Mouse (Mus musculus): ENCODE measurements around the gene Nr1d1.

Gene Nr1d1

DNA sequence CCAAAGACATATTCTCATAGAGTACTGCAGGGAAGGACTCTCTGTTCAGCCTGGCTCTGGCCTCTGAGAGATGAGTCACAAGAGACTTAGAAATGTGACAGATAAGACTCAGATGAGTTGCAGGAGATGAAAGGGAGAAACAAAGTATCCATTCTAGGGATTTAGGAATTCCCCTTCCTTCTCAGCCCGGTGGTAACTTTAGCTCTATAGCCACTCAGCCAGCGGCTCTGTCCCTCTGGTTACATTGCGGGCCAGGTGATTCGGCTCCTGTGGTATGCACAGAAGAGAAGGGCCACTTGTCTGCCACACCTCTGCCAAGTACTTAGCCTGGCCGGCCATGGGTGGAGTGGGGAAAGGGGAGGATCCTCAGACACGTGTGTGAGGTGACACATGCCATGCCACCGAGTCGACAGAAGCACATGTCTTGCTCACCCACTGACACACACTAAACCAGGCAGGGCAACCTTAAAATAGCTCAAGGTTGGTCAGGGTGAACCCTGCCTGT is 2.4 kb downstream of the Nr1d1 start:
- in situ Hi-C loops (cut with MboI; ENCODE audit: unreplicated experiment in 2 of 2): no loop called here

DNA sequence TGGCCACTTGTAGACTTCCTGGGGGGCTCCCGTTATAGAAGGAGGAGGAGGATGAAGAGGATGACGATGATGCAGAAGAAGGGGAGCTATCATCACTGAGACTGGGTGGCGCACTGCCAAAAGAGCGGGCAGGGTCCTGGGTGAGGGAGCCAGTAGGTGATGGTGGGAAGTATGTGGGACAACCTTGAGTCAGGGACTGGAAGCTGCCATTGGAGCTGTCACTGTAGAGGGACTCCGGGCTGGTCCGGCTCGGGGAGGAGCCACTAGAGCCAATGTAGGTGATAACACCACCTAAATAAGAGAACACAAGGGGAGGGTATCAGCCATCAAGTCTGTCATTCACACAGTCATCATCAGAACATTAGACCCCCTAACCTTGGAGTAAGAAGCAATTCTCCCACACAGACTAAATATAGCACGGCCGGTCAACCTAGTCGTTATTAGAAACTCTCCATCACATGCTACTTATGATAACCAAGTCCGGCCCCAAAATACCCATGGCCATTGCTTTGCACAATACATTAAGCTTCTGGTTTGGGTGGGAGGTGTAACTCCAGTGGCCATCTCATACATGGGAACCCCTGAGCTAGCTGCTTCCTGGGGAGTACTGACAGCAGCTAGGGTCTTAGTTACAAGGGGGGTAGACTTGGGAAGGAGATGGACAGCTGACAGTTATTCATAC is 3.1 kb downstream of the Nr1d1 start:
- in situ Hi-C loops (cut with MboI; ENCODE audit: unreplicated experiment in 2 of 2): no loop called here

DNA sequence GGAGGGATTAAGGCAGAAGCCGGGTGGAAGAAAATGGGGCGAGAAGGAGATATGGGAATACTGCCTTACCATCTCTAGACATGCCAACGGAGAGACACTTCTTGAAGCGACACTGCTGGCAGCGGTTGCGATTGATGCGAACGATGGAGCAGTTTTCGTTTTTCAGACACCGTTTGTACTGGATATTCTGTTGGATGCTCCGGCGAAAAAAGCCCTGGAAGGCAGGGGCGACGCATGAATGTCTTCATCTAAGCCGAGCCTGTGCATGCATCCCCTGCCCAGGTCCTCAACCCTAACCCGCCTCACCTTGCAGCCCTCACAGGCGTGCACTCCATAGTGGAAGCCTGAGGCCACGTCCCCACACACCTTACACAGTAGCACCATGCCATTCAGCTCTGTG is 4.0 kb downstream of the Nr1d1 start:
- in situ Hi-C loops (cut with MboI; ENCODE audit: unreplicated experiment in 2 of 2): no loop called here

DNA sequence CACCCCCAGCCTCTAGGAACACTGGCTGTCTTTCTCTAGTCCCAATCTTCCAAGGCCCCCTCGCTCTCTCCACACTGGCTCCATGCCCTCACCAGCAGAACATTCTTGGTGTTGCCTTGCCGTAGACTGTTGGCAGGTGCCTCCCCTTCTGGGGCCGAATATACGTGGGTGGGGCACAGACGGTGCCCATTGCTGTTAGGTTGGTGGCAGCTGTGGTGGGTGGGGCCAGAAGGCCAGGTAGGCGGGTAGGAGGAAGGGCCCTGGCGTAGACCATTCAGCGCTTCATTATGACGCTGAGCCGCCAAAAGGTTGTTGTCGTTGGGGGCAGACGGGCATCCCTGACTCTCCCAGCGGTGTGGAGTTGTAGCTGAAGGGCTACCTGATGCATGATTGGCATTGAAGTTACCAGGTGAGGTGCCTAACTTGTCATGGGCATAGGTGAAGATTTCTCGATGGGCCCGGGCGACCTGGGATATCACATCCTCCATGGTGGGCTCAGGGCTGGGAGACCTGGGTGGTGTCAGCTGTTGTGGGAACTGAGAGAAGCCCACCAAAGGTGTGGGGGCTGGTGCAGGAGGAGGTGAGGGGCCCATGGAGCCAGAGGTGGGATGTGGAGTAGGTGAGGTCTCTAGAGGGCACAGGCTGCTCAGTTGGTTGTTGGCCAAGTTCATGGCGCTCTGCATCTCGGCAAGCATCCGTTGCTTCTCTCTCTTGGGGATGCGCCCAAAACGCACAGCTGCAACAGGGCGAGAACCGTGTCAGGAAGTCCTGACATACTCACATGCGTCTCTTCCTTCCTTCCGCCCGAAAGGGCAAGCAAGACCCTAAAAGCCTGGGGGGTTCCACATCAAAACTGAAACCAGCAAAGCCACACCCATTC is 4.8 kb downstream of the Nr1d1 start:
- in situ Hi-C loops (cut with MboI; ENCODE audit: unreplicated experiment in 2 of 2): no loop called here

DNA sequence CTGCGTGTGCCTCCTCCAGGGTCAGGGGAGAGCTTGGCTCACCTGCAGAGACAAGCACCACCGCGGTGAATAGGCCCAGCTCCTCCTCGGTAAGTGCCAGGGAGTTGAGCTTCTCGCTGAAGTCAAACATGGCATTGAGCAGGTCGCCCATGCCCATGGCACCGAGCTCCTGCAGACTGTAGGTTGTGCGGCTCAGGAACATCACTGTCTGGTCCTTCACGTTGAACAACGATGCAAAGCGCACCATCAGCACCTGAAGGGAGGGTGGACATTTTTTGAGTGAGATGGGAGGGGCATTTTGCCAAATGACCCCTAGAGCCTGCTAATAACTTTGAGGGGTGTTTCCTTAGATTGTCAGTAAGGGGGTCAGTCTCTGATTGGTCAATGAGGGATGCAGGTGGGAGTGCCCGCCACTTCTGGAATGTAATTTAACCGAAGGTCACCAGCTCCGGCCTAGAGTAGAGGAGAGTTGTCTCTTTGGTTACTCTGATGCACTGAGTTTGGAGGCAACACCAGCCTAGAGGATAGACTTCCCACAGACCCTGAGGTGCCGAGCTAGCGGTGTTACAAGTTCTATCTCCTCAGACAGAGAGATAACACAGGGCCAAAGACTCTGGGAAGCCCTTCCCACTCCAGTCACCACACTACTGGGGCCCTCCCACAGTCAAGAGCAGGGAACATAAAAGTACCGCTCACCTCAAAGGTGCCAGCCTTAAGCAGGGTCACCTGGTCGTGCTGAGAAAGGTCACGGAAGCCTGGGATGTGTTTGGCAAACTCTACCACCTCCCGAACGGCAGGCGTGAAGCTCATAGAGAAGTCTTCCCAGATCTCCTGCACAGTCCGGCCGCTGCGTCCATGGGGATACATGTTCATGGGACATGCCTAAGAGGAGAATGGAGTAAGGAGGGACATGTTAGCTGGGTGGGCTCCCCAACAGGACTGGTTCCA is 5.9 kb downstream of the Nr1d1 start:
- in situ Hi-C loops (cut with MboI; ENCODE audit: unreplicated experiment in 2 of 2): no loop called here

DNA sequence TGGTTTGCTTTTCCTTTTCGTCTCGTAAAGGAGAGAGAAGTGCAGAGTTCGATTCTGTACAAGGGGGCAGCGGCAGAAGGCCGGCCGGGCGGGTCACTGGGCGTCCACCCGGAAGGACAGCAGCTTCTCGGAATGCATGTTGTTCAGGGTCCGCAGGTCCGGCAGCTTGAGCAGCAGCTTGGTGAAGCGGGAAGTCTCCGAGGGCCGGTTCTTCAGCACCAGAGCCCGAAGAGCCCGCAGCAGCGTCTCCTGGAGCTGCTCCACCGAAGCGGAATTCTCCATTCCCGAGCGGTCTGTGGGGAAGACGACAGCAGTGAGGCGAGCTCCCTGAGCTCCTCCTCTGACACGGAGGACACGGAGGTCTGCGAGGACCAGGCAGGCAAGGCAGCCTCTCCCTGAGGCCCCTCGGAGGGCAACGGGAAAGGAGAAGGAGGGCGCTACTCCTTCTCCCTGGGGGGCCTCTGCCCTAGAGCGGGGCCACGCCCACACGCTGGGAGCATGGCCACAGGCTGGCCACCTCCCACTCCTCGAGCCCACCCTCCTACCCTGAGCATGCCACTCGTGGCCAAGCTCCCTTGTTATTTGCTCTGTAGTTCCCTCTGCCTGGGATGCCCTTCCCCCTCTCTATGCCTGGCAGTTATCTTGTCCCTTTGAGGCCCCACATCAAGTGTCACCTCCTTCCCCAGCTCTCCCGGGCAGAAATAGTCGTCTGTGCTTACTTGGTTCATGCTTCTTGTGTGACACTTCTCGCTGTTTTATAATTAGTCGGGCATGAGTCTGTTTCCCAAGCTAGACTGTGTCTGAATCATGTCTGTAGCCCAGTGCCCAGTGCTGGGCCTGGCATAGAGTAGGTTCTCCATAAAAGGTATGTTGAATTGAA is 6.8 kb downstream of the Nr1d1 start:
- in situ Hi-C loops (cut with MboI; ENCODE audit: unreplicated experiment in 2 of 2): no loop called here

DNA sequence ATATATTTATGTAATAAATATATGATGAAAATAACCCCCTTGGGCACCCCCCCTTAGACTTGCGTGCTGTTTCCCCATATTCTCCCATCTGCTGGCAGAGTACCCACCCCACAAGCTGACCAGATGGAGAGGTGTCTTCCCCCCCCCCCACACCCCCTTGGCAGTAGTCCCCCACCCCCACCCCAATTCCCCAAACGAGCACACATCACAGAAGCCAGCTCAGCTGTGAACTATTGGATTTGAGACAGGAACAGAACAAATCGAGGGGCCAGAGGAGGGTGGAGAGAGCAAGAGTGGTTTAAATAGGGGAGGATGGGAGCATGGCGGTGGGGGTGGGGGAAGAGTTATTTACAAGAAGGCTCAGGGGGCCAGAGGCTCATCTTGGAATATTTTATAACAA is 7.4 kb downstream of the Nr1d1 start:
- in situ Hi-C loops (cut with MboI; ENCODE audit: unreplicated experiment in 2 of 2): no loop called here

DNA sequence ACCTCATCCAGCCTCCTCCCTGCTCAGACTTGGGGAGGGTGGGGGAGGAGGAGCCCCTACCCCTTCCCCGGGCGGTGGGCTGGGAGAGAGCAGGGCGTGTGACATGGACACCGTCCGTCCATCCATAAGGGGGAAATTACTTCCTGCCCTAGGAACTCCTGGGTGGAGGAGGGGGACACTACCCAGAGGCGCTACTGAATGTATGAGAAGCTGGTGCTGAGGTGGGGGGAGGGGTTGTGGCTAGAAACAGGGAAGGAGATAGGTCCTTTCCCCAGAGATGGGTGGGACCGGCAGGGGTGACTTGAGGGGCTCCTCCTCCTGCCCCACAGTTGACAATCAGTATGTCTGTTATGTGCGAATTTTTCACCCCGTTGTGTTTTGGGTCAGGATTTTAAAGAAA is 7.9 kb downstream of the Nr1d1 start:
- in situ Hi-C loops (cut with MboI; ENCODE audit: unreplicated experiment in 2 of 2): no loop called here

DNA sequence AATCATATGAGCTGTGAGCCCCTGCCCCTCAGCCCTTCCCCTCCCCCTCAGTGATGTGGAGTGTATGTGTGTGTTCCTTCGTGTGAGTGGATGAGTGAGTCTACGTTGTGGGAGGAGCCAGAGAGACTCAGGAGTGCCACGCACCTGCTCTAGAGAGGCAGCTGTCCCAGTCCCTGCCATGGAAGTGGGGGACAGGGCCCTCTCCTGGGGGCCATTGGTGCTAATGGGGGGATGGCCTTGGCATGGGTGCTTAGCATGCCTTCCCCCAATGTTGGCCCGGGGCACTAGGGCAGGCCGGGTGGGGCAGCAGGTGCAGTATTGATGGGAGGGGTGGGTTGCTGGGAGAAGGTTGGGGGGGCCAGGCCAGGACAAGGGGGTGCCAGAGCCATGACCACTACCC is 8.3 kb downstream of the Nr1d1 start:
- in situ Hi-C loops (cut with MboI; ENCODE audit: unreplicated experiment in 2 of 2): no loop called here

DNA sequence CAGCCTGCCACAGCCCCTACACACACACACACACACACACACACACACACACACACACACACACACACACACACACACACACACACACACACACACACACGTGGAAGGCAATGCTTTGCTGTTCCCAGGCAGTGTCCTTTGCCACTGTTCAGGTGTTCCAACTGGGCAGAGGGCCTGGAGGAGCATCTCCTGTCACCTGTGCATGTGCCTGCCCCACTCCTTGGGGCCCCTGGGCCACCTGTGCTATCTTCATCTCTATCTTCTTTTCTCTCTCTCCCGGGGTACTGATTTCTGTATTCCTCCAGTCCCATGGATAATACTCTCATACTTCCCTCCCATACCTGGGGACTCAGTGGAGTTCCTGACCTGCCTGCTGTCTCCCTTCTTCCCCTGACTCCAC is 8.8 kb downstream of the Nr1d1 start:
- in situ Hi-C loops (cut with MboI; ENCODE audit: unreplicated experiment in 2 of 2): no loop called here

DNA sequence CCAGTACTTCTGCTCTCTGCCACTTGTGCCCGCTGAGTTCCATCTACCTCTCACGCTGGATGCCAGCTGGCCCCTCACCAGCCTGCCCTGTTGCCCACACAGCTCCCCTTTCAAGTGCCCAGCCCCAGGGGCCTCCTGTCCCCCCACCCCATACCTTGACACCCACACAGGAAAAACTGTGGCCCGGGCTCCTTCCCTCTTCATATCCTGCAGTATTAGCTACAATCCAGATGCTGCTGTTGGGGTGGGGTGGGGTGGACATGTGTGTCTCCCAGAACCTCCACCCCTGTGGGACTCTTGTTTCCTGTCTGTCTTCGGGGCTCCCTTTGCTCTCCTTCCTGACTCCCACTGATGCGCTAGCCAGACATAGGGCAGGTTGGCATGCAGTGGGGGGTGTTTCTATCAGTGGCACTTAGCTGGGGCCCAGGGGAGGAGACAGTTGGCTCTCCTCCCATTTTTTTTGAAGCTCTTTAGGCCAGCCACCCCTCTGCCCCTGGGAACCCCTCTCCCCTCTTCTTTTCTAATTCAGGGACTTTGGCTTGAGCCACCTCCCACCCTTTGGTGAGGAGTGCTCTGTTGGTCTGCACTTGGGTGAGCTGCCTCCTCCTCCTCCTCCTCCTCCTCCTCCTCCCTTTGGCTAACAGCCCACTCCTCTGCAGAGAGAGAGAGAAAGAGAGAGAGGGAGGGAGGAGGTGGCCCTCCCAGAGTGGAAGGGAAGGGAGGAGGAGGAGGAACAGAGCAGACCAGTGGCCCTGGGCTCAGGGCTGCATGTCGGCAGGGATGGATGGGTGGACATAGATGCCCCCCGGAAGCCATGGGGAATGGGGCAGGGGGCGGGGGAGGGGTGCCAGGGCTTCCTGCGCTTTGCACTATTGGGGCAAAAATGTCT is 9.5 kb downstream of the Nr1d1 start:
- in situ Hi-C loops (cut with MboI; ENCODE audit: unreplicated experiment in 2 of 2): no loop called here

DNA sequence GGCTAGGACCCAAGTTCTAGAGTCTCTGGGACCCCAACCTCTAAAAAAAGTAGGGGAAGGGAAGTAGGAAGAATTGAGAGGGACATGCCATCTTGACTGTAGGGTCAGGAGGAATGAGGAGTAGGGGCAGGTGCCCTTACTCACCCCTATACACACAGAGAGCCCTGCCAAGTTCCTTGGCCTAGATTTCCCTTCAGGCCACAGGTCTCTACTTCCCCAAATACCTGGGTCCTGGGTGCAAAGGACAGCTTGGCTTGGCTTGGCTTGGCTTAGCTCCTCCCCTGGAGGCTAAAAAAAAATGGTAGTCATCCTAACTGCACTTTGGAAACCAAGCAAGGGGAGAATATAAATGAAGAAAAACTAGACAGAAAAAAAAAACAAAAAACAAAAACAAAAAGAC is 10.4 kb downstream of the Nr1d1 start:
- in situ Hi-C loops (cut with MboI; ENCODE audit: unreplicated experiment in 2 of 2): no loop called here

DNA sequence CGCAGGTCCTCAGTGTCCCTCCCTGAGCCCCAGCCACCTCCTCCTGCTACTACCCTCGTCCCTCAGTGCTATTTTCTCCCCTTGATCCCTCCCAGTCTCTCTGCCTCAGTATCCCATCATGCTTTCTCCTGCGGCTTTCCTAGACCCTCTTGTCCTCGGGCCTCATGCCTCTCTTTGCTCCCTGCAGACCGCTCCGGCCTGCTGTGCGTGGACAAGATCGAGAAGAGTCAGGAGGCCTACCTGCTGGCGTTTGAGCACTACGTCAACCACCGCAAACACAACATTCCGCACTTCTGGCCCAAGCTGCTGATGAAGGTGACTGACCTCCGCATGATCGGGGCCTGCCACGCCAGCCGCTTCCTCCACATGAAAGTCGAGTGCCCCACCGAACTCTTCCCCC is 11.0 kb downstream of the Nr1d1 start:
- in situ Hi-C loops (cut with MboI; ENCODE audit: unreplicated experiment in 2 of 2): no loop called here

DNA sequence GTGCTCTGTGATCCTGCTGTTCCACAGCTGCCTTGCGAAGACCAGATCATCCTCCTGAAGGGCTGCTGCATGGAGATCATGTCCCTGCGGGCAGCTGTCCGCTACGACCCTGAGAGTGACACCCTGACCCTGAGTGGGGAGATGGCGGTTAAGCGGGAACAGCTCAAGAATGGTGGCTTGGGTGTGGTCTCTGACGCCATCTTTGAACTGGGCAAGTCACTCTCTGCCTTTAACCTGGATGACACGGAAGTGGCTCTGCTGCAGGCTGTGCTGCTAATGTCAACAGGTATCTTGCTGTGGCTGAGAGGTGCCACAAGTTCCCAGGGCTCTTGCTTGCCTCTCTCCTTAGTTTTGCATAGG is 11.7 kb downstream of the Nr1d1 start:
- in situ Hi-C loops (cut with MboI; ENCODE audit: unreplicated experiment in 2 of 2): no loop called here

DNA sequence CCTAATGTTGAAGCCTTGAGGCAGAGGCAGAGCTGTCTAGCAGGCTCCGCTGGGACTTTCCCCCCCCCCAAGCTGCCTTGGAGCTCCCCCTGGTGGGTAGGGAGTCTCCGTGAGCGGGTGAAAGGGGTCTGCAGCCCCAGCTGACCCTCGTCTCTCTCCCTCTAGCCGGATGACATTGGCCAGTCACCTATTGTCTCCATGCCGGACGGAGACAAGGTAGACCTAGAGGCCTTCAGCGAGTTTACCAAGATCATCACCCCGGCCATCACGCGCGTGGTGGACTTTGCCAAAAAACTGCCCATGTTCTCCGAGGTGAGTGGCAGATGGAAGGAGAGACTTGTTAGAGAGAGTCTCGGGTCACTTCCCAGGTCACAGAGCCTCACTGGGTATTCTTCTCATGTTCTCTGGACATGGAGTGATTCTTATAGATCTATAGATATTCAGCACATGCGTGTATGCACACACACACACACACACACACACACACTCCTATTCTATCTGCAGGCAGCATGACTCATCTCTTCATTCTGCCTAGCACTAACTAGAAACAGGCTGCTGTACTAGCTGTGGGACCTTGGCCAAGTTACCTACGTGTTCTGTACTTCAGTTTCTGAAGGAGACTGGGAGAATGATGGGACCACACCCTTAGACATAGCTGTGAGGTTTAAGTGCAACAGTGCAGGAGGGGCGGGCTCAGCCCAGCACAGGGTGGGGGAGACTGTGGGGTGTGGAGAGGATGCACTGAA is 12.2 kb downstream of the Nr1d1 start:
- in situ Hi-C loops (cut with MboI; ENCODE audit: unreplicated experiment in 2 of 2): no loop called here

DNA sequence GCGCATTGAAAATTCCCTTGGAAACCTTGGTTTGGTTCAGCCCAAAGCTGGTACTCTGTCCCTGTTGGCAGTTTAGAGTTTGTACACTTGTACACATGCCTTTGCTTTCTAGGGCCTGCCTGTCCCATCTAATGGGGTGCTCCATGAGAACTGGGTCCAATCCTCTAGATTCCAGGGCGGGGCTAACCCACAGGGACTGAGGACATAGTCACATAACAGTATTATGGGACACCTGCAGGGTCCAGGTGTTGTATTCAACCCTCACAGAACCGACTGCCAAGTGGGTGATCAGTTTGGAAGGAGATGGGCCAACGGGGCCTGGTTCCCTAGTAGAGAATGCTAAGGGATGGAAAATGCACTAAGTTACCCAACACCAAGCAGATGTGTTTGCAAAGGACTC is 13.2 kb downstream of the Nr1d1 start:
- in situ Hi-C loops (cut with MboI; ENCODE audit: unreplicated experiment in 2 of 2): no loop called here

DNA sequence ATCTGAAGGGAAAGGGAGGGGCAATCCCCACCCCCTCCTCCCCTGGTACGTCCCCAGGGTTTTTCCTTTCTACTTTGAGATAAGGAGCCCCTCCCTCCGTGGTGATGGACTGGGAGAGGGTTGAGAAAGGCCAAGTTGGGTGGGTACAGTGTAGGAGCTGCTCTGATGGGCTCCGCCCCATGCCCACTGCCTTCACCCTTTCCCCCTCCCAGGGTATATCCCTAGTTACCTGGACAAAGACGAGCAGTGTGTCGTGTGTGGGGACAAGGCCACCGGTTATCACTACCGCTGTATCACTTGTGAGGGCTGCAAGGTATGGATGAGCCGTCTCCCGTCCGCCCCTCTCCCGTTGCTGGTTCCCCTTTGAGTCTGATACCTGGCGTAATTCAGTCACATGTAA is 18.4 kb downstream of the Nr1d1 start:
- in situ Hi-C loops (cut with MboI; ENCODE audit: unreplicated experiment in 2 of 2): no loop called here

DNA sequence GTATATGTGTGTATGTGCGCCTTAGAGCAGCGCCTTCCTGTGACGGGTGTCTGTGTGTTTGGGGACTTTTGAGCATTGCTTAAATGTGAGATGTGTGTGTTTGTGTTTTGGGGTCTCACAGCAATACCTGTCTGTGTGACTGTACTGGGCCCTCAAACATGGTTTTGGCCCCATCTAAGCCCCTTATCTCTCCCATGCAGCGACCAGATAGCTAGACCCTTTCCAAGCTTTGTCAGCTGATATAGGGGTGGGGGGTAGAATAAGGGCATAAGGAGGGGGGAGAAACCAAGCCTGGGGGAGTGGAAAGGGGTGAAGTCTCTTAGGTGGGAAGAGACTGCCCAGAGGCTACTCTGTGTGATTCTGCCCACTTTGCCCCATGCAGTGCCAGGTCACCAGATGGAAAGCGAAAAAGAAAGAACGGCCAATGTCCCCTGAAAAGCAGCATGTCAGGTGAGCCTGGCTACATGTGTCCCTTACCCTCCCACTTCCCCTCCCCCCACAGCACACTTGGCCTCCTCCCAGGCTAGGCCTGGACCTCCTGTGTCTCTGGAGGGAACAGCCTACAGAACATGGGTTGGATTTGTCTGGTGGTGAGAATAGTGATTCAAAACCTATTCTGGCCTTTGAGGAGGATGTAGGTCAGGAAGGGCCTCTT is 19.3 kb downstream of the Nr1d1 start:
- in situ Hi-C loops (cut with MboI; ENCODE audit: unreplicated experiment in 2 of 2): no loop called here

All from v-Abl transformed pro-B cells (cell line).